Mouse (Mus musculus) spleen, postnatal 10 days (tissue): Measurements from ENCODE around the gene Aldh16a1.

Experiments used
- DNase-seq, 2 experiments: peaks; one replicate each; pipeline ENCODE4 v3.0.0; 2021 to 2022; ENCODE audit warnings: low spot score in 2 of 2

The Aldh16a1 gene

GRCm38 (mm10) chr7:45154096-45154992 is at the start of gene Aldh16a1, which contains the start of gene Pih1d1:
Gene Aldh16a1 (minus strand): TSS chr7:45154584.
Gene Pih1d1 (plus strand): TSS chr7:45154303.
- peak; percentile 97 to 99 for DNase-seq

- no peak for DNase-seq
These were observed 48.3 kb upstream of the Aldh16a1 start for GRCm38 (mm10) chr7:45202654-45203053.

GRCm38 (mm10) chr7:45198961-45199360 is 44.6 kb upstream of the Aldh16a1 start:
- no peak for DNase-seq

GRCm38 (mm10) chr7:45198435-45198834 is 44.1 kb upstream of the Aldh16a1 start:
- peak in 1 of 2 experiments; percentile 68 for DNase-seq

- no peak for DNase-seq
These were observed 42.6 kb upstream of the Aldh16a1 start for GRCm38 (mm10) chr7:45196994-45197393.

- no peak for DNase-seq
These were observed 41.8 kb upstream of the Aldh16a1 start for GRCm38 (mm10) chr7:45196176-45196535.

DNA sequence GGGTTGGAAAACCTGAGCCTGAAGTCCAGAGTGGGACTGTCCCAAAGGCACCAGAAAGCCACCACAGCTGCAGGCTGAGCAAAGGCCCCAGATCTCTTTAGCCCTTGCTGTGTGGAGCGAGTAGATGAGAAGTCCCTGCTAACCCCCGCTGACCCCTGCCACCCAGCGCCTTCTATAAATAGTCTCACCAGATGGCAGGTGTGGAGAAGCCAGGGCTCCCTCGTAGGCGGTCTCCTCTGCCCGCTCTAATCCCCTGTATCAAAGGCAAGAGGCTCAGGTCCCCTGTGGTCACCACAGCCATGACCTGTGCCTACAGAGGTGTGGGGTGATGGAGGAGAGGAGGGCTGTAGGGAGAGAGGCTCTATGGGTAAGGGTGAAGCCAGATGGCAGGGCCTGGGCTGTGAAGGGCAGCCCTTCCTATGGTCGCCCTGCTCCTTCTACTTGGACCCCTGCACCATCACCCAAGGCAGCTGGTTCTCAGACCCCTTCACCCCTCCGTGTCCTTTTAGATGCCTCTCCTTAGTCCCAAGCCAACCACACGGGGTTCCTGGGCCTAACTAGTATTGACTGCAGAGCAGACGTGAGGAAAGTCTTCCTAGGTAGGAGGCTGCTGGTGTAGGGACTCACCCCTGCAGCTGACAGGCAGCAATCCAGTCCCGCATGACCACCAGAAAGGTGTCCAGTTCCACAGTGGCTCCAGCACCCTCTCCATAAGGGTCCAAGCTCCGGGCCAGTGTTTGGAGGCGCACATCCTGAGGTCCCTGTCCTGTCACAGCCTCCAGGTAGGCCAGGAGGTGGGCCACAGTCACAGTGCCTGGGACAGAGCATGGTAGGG is 41.2 kb upstream of the Aldh16a1 start:
- no peak for DNase-seq

GRCm38 (mm10) chr7:45193871-45194785 is 39.7 kb upstream of the Aldh16a1 start:
- DNase-seq: no peak

DNA sequence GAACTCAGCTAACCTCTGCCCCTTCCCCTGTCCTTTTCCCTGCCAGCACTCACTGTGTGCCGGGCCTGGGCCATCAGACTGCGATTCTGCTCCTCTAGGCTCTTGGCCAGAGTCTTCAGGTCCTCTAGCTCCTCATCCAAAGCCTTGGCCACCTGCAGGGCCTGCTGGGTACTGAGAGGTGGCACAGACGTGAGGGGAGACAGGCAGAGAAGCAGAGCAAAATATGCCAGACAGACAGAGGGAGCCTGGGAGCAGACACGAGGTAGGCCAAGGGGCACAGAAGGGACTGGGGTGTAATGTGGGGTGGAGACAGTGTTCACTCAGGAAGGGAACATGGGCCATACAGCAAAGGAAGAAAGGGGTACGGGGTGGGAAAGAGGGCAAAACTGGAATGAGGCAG is 39.0 kb upstream of the Aldh16a1 start:
- DNase-seq: no peak

DNA sequence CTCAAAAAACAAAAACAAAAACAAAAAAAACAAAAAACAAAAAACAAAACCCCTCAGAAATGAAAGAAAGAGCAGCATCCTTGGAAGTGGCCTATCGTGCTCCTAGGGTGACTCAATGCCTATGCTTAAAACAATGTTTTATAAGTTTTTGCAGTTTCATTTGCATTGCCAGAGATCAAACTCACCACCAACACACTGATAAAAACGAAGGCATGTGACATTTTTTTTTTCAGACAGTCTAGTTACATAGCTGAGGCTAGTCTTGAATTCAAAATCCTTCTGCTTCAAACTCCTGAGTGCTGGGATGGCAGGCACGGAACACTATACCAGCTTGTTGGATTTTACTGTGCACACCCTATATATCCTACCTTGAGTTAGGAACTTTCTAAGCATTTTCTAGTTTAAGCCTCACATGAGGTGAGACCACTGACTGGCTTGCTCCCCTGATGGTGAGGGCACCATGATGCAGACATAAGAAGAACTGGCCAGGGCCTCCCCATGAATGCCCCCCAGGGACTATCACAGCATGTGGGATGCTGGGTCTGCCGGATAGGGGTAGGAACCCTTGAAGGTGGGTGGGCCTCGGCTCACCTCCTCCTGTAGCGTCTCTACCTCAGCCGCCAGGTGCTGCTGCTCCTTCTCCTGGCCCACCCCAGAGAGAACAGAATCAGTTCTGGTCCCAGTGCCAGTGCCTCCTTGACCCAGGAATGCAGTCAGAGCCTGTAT is 38.4 kb upstream of the Aldh16a1 start:
- no peak for DNase-seq

DNA sequence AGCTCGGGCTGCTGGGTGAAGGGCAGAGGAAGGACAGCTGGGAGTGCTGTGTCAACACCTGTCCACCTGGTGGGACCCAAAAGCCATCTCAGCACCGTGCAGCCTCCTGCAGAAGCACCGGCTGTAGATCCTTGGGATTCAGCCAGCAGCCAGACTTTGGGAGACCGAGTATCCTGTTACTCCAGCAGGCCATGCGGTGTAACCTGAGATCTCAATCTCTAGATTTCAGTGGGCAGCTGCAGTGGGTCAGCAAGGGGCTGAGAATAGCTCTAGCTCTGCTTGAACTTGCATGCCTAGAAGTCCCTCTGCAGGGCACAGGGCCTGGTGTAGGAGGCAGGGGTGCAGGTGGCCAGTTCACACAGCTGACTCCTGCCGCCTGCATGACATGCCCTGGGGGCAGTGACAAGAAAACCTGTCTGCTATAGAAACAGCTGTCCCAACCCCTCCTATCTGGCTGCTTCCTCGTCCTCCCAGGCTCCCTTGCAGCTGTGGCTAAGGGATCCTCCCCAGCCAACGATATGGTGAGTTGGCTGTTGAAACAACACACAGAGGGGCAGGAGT is 37.5 kb upstream of the Aldh16a1 start:
- DNase-seq: no peak

DNA sequence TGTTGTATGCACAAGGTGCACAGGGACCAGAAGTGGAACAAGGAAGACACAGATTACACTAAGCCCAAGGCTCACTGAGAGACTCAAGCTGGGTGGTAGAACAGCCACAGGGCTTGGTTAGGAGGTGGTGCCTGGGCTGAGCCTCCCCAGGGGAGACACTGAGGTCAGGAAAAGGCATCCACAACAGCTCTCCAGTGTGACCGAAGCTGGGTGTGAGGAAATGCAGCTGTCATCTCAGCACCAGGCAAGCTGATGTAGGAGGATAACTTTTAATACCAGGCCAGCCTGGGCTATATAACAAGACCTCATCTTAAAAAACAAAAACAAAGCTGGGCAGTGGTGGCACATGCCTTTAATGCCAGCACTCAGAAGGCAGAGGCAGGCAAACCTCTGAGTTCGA is 36.8 kb upstream of the Aldh16a1 start:
- no peak for DNase-seq

DNA sequence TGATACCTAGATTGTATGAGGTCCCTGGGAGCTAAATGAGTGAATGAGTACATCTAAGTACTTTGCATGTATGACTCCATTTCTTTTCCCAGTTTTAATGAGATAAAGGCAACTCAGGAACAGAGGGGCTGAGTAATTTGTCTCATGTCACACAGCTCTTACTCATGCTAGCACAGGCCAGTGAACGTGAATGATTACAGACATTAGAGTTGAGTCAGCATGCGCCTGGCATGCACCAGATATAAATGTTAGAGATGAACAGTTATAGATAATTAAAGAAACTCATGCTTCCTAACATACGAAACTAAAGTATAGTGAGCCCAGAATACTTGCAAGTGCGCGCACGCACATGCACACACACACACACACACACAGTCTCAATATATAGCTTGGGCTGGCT is 35.8 kb upstream of the Aldh16a1 start:
- DNase-seq: no peak

- no peak for DNase-seq
These were observed 35.2 kb upstream of the Aldh16a1 start for GRCm38 (mm10) chr7:45189600-45189999.

DNA sequence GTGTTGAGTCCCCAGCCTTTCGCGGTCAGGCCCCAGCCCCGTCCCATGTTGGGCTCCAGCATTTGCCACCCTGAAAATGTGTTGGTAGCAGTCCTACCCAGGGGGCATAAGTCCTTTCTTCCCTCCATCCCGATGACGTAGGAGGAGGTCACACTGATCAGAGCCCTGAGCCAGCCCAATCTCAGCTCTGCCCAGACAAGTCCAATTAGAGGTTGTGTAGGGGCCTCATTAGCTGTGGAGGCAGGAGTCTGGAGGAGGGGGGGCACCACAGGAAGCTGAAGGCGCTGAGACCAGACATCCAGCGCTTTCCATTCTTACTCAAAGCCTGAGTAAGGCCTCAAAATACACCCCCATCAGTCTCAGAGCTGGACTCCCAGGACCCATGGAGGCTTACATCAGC is 31.5 kb upstream of the Aldh16a1 start:
- DNase-seq: no peak

DNA sequence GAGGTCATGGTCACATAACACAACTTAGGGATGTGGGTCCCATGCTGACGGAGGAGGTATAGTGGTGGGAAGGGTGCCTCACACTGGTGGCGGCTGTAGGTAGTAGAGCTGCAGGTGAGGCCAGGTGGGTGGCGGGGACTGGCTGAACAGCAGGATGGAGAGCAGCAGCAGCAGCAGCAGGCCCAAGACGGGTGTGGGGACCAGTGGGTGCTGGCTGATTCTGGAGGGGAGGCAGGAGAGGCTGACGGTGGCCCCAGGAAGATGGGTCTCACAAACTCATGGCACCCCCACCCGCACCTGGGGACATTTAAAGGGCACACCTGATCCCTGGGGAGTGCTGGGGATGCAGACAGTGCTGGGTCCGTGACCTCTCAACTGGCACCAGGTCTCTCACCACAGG is 29.3 kb upstream of the Aldh16a1 start:
- DNase-seq: no peak

DNA sequence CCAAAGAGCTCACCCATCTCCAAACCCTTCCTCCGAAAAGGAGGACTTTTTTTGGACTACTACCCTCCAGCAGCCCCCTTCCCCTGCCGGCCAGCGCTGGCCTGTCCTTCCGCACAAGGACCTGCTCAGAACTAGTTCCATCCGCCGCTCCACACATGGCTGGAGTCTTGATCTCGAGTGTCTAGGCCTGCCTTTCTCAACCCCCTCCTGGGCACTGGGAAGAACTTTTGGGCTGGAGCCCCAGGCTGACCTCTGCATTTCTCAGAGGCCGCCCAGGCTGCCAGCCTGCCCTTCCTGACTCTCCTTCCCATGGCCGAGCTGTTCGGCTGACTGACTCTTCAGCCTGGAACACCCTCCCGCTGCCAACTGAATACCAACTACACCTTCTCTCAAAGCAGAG is 28.2 kb upstream of the Aldh16a1 start:
- DNase-seq: no peak

- DNase-seq: peak; percentile 65 to 90
These were observed 27.8 kb upstream of the Aldh16a1 start for GRCm38 (mm10) chr7:45182199-45182601.

DNA sequence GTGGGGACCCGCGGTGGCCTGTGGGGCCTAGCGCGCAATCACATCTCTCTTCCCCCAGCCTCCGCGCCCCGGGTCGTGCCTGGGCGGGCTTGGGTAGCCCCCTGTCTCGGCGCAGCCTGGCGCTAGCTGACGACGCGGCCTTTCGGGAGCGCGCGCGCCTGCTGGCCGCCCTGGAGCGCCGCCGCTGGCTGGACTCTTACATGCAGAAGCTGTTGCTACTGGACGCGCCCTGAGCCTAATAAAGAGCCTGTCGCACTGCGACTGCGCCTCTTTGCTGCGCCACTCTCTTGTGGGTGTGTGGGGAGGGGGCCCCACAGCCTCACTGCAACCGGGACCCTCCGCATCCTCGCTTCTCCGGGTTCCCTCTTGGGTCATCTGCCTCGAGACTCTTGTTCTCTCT is 27.2 kb upstream of the Aldh16a1 start:
- peak in 1 of 2 experiments; percentile 54 for DNase-seq

DNA sequence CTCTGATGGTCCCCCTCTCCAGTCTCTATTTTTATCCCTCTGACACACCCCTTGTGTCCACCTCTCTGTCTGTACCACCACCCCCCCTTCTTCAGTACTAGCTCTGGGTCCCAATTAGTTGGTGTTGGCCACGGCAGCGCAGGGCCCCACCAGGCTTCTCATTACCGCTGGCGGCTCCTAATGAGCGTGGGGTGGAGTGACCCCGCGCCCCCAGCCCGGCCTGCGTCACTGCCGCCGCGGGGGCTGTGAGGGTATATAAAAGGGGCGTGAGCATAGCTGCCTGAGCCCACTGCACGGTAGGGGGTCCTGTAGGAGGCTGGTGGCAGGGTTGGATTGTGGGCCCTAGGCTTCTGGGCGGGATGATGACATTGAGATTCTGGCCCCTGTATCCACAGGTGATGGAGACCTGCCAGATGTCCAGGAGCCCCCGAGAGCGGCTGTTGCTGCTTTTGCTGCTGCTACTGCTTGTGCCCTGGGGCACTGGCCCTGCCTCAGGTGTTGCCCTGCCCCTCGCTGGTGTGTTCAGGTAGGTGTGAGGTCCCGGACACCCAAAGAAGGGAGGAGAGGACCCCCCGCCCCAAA is 26.6 kb upstream of the Aldh16a1 start, which contains the start of gene Pth2:
TSS of gene Pth2 (plus strand) at position 100 of the 582 bp plus-strand sequence.
- DNase-seq: no peak
